Mouse (Mus musculus) kidney, adult 9 months (tissue): ENCODE results near the gene Vezf1.

ENCODE experiments used
- DNase-seq: peaks from one replicate; pipeline ENCODE4 v3.0.0; 2022

Gene Vezf1

GRCm38 (mm10) chr11:88055777-88056176 lies 12.3 kb upstream of the Vezf1 start:
- no peak for DNase-seq

DNA sequence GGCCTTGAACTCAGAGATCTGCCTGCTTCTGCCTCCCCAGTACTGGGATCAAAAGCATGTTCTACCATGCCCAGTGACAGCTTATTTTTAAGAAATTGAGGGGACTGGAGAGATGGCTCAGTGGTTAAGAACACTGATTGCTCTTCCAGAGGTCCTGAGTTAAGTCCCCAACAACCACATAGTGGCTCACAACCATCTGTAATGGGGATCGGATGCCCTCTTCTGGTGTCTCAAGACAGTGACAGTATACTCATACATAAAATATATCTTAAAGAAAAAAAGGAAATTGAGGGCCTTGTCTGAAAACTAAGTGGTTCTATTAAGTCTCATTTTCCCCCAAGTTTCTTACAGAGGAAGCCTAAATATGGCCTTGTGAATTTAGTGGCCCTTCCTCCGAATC lies 10.3 kb upstream of the Vezf1 start:
- no peak for DNase-seq

DNA sequence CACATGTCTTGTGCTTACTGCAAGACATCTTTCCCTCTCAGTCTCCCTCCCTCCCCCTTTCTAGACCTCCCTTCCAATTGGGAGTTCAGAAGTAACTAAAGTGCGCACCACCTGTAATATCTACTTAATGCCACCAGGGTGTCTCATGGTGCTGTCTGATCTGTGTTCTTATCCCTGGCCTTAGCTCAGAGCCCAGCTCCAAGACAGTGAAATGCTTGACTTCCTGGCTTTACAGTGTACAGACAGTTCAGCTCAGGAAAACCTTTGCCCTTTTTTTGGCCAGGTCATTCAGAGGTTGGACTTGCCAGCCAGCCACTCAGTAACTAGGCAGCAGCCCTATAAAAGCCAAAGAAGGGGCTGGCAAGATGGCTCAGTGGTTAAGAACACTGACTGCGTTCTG lies 8.9 kb upstream of the Vezf1 start:
- DNase-seq, result peak; percentile 91

- DNase-seq, result no peak
These were observed 6.0 kb upstream of the Vezf1 start for GRCm38 (mm10) chr11:88061892-88062625.

DNA sequence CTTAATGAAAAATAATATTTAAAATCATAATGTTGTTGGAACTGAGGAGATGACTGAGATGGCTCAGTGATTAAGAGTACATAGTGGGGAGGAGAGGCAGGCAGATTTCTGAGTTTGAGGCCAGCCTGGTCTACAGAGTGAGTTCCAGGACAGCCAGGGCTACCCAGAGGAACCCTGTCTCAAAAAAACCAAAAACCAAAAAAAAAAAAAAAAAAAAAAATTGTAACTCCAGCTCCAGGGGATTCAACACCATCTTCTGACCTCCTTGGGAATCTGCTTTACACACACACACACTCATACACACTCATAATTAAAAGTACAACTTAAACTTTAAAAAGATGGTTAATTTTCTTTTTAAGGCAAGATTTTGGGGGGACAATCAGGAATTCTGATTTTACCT lies 2.3 kb upstream of the Vezf1 start:
- no peak for DNase-seq

DNA sequence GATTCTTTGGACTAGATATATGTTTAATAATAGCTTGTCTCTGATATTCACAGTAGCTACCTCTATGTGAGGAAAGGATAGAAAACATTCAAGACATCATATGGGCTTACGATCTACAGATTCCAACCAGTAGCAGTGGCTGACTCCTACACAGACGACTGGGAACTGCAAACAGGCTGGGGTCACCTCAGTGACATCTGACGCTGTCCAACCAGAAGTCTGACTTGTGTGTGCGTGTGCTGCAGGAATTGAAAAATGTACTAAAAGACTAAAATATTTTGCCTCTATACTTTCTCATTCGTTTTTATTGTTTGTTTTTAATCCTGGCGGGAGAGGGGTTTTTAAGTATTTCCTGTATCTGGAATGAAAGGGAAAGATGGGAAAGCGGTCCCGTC lies 891 bp upstream of the Vezf1 start:
- no peak for DNase-seq

DNA sequence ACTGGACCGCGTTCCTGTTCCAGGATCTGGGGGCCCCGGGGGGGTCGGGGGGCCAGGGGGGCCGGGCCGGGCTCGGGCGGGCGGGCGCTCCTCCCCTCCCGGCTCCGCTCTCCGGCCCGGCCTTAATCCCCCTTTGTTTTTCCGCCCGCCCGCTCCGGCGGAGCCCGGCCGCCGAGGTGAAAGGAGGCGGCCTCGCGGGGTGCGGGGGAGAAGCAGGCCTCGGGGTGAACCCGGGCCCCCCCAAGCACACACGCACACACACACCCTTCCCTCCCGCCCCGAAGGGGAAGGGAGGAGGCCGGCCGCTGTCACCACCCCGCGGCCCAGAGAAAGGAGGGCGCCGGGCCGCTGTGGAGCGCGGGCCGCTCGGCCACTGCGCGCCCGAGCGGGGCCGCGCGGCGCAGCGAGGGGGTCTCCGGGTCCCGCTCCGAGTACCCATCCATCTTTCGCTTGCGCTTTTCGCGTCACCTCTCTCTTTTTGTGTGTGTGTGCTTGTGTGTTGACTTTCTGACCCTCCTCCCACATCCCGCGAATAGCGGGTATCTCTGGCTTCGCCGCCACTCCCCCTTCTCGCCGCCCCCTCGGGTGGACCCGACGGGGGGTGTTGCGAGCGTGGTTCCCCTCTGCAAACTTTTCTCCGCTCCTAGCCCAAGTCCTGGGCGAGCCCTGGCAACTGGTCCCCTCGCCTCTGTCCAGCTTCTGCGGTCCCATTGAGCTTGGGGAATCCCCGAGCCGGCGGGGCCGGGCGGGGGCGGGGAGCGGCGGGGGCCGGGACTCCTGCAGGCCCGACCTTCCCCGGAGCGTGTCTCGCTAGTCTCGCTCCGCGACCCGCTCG lies 549 bp downstream of the Vezf1 start:
- peak; percentile 70 for DNase-seq

GRCm38 (mm10) chr11:88069246-88069570 lies 1.1 kb downstream of the Vezf1 start:
- DNase-seq, result no peak

DNA sequence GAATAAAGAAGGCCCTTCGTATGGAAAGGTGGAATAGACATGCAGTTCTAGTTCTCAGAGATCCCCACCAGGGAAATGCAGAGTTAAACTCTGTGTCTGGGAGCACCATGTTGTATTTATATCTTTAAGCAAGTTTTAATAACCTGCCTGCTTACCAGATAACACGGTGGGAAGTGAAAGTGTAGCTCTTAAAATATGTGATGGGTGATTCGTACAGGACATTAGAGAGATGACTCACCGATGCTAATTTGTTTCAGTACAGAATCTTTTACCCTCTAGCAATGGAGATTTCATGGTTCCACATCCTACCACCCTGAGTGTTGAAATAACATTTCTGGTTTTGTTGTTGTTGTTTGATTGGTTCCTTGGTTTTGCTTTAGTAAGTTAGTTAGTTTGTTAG lies 2.3 kb downstream of the Vezf1 start:
- DNase-seq, result no peak

DNA sequence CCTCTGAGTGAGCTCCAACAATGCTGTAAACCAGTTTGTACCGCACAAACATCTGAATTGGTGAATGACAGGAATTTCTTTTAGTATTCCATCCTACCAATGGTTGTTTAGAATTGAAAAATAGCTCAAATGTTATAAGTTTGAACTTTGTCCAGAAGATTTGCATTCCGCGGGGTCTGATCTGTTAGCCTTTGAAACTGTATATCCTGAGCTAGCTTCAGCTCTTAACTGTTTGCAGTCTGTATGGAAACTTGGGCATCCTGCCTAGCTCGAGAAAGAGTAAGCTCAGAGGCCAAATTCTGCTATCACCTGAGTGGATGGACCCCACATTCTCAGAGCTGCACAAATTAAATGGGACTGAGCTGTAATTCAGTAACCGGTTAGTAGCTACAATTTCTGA lies 3.0 kb downstream of the Vezf1 start:
- no peak for DNase-seq

- DNase-seq, result no peak
These were observed 5.3 kb downstream of the Vezf1 start for GRCm38 (mm10) chr11:88073343-88073875.

- DNase-seq, result no peak
These were observed 7.6 kb downstream of the Vezf1 start for GRCm38 (mm10) chr11:88075701-88076100.

DNA sequence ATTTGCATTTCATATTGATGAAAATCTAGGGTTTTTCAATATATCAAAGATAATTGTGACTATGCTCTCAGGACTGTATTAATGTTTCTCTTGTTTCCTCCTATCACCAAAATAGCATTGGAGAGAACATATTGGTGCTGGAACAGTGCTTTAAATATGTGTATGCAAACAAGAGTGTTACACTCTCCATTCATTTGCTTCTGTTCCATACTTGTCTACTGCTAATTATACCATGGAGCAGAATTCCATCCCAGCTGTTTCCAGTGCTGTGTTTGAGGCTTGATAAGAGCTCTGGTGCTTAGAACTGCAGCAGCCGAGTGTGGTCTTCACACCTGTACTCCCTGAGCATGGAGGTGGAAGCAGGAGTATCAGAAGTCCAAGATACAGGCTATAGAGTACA lies 8.3 kb downstream of the Vezf1 start:
- DNase-seq, result no peak

DNA sequence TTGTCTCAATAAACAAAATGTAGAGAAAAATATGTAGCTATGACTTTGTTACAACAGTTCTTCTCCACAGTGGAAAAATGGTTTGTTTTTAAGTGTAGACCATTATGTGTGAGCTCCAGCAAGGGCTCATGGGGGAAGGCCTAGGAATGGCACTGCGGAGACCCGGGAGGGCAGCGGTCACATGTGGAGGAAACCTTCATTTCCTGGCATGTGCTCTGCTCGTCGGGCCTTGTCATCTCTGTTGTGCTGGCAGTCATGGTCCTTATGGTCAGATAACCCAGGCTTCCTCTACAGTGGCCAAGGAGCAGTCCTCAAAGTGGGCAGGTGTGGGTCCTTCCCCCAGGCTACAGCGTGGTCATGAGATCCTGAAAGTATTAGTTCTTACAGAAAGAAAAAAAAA lies 15.6 kb downstream of the Vezf1 start:
- DNase-seq, result no peak

DNA sequence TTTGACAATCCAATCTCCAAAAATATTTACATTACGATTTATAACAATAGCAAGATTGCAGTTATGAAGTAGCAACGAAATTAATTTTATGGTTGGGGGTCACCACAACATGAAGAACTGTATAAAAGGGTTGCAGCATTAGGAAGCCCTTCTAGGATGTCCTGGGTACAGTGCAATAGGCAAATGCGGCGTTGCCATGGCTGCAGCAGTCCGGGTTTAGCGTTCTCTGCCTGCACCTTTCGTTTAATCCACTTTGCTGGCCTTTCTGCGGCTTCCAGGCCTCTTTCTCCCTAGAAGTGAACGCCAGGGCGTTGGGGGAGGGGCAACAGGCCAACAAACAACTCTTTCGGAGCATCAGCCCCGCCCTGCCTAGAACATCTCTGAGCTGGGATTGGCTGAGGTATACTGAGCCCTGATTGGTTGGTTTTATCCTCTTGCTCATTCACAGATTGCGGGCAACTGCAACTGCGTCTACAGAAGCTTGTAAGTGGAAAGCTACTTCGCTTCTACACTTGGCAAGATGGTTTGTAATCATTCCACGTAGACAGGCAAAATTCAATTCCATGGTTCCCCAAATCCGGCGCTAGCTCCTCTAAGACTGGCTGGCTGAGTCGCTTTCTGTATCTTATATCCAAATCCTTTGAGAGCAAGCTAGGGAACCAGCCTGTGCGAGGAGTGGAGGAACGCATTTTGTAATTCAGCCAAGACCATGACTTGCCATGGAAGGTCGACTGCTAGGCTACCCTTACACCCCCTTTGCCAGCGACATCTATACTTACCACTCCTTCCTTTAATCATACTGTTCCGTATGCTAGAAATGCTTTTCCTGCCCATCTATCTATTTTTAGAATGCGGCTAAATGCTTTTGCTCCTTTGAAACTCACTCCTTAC lies 18.9 kb downstream of the Vezf1 start:
- peak; percentile 86 for DNase-seq

- no peak for DNase-seq
These were observed 21.1 kb downstream of the Vezf1 start for GRCm38 (mm10) chr11:88089150-88089549.

- DNase-seq, result no peak
These were observed 22.2 kb downstream of the Vezf1 start for GRCm38 (mm10) chr11:88090293-88090692.

GRCm38 (mm10) chr11:88091949-88092348 lies 23.9 kb downstream of the Vezf1 start:
- DNase-seq, result no peak

DNA sequence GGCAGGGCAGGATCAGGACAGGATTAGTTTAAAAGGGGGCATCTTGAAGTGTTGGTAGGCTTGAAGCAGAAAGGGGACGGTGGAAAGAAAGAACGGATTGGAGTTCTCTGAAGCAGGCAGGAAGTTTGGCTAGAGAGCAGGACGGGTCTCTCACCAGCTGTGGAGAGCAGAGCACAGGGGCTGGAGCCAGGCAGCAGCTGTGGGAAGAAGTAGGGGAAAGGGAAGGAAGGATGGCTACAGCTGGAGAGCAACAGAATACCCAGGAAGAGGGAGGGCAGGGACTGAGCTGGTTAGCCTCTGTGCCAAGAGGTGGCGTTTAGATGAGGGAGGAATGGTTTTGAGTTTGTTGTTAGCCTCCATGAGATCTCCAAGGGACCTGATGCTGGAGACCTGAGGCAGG lies 29.1 kb downstream of the Vezf1 start:
- DNase-seq, result no peak

DNA sequence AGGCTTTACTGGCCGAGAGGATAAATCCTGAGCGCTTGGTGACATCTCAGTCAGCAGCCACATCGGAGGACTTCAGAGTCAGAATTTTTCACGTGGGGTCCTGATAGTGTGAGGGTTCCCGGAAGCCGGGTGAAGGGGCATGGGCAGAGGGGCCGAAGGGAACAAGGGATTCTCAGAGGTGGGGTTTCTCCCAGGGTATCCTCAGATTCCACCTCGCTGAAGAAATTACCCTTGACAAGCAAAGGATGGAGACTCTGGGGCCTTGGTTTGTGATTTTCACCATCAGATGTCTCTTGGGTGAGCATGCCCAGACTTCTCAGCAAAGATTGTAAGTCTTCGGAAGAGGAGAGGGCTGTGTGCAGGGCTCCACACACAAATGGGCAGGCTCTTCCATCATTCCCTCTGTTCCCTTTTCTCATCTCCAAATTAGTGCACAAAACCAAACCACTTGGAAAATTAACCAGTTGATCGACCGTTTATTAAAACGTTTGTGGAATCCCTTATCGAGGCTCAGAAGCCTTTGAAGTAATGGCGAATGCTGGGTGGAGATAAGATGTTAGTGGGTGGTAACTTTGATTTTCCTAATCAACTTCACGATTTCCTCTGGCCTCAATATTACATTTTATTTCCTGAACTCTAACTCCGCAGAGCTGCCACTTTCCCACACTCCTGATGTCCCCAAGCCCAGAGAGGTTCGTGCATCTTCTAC lies 30.1 kb downstream of the Vezf1 start, which contains the start of gene Cuedc1:
Gene Cuedc1 (plus strand): TSS at position 38 of the 709 bp plus-strand sequence.
- DNase-seq, result no peak

DNA sequence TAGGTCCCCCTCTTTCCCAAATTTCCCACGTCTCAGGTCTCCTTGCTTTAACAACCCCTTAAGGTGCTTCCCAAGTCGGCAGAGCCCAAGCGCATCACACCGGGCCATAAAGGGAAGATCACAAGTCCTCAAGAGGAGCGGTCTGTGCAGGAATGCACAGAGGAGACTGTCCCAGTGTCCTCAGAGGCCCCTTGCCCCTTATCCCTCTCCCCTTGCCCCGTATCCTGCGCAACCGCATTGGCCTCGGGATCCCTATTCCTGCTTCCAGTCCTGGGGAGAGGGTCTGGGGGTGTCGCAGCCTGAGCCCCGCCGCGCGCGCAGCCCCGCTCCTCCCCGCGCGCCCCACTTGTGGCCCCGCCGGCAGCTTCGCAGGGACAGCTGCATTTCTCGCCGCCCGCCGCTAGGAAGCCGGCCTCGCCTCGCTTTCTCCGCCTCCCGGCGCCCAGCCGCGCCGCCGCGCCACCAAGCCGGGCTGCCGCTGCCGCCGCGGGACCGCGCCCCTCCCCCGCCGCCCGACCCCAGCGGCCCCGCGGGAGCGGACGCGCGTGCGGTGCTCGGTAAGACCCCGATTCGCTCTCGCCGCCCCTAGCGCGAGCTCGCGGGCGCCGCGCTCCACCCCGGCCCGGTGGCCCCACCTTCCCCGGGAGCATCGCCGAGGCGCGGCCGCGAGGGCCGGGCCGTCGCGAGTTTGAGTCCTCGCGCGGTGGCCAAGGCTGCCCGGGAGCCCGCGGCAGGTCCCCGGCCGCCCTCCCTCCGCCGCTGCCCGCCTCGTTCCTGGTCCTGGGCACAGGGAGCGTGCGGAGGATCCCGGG lies 30.9 kb downstream of the Vezf1 start:
- DNase-seq, result peak; percentile 70

GRCm38 (mm10) chr11:88099599-88100023 lies 31.5 kb downstream of the Vezf1 start:
- peak; percentile 75 for DNase-seq
